Mouse (Mus musculus): ENCODE measurements at regions not wholly inside any gene's neighbourhood (a gene's known extent, or its start where the extent isn't known, plus 50 kb on each side); places are given as distances from the start of the nearest gene placed in this dataset.

DNA sequence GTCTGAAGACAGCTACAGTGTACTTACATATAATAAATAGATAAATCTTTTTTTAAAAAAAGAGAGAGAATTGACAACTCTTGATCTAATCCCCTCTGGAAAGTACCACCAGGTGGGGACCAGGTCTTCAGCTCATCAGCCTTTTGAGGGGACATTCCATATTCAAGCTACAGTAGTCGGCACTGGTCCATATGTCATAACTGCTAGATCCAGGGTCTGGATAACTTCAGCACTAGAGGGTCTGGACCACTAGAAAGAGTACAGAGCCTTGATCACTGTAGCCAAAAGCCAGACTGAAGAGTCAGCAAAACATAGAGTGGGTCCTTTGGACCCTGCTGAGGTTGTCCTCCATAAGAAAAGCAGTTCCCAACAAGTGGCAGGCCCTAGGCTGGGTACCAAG lies 106.4 kb upstream of the Tshz3 start:
- no peak for TF ChIP-seq CTCF (IDR thresholded peaks at IDR 0.05; ENCODE audit: low read depth)
- TF ChIP-seq EP300 (IDR thresholded peaks at IDR 0.05; ENCODE audit: low read depth), result no peak

Data from liver, embryonic 14.5 days (tissue).